Comparison of ENCODE assay signal across 10 mouse cellular contexts in genomic region chr8:54736660-54737312, GRCm38 (mm10).
A peak's percentile ranks its signal among the peaks of the same experiment; 100 is the strongest.
DNase-seq lines count a peak whose midpoint lies in the region; ATAC-seq and TF ChIP-seq lines count a peak whose summit lies in the region.
"Had no signal": no experiment of that assay in that cellular context is flagged by ENCODE, and none has a peak within 500 bp of the region (broad histone marks: within the 10 kb centered on the region; RNA-seq: fewer than 3 reads in every experiment).

No protein-coding gene starts in this region.

- ATAC-seq in embryonic facial prominence, embryonic 11.5 days (replicated peaks; ENCODE audit: insufficient number of reproducible peaks, low FRiP score, low TSS enrichment, low read depth): no peak
- ATAC-seq in Patski: no peak
- peak; percentile 81; the same call in 1 of the 2 replicates for ATAC-seq in hindbrain, postnatal 0 days
- ATAC-seq in monocyte, adult 5-6 weeks (replicated peaks; ENCODE audit: insufficient number of reproducible peaks, low FRiP score, low TSS enrichment, poor library complexity, severe bottlenecking): no peak
- no peak for ATAC-seq in heart, embryonic 12.5 days (ENCODE audit: insufficient number of reproducible peaks, low FRiP score)

- in situ Hi-C loops in Patski (cut with MboI; ENCODE audit: low pct_unique_long_range_greater_than_20kb): no loop called here

- H3K4me1 ChIP-seq in embryonic facial prominence, embryonic 11.5 days (ENCODE audit: control insufficient read depth, insufficient read depth, low read length): no peaks in the 10 kb centered on the region
- no peaks in the 10 kb centered on the region for H3K4me1 ChIP-seq in embryonic facial prominence, embryonic 10.5 days
- H3K4me1 ChIP-seq in hindbrain, postnatal 0 days (ENCODE audit: insufficient read depth, low read length): no peaks in the 10 kb centered on the region
- no peaks in the 10 kb centered on the region for H3K4me1 ChIP-seq in heart, embryonic 12.5 days (replicated peaks)

- TF ChIP-seq CTCF in Patski (IDR thresholded peaks at IDR 0.05): peak; percentile 27
- peak; percentile 86 for TF ChIP-seq CTCF in hindbrain, postnatal 0 days (IDR thresholded peaks at IDR 0.05; ENCODE audit: low read depth)

- H3K9ac ChIP-seq in embryonic facial prominence, embryonic 11.5 days (replicated peaks; ENCODE audit: low read length): no peak overlapping the region
- no peak overlapping the region for H3K9ac ChIP-seq in hindbrain, postnatal 0 days (replicated peaks; ENCODE audit: low read length)
- H3K9ac ChIP-seq in heart, embryonic 12.5 days: no peak overlapping the region

- no peak overlapping the region for H3K27ac ChIP-seq in embryonic facial prominence, embryonic 11.5 days (replicated peaks; ENCODE audit: low read depth, low read length)
- no peak overlapping the region for H3K27ac ChIP-seq in embryonic facial prominence, embryonic 10.5 days (replicated peaks)
- H3K27ac ChIP-seq in hindbrain, postnatal 0 days: no peak overlapping the region
- no peak overlapping the region for H3K27ac ChIP-seq in heart, embryonic 12.5 days (ENCODE audit: poor library complexity, severe bottlenecking)

- POLR2A ChIA-PET in Patski (lab: Charles Lee): no interaction called here

- no peak overlapping the region for H3K4me2 ChIP-seq in embryonic facial prominence, embryonic 11.5 days (ENCODE audit: low read depth, low read length)
- no peak overlapping the region for H3K4me2 ChIP-seq in hindbrain, postnatal 0 days (ENCODE audit: low read depth, low read length)
- H3K4me2 ChIP-seq in heart, embryonic 12.5 days: no peak overlapping the region

- CTCF ChIA-PET in Patski (lab: Charles Lee): no interaction called here

- WGBS in embryonic facial prominence, embryonic 11.5 days: 61% methylated on average over 5 of the region's 5 CpGs
- 68% methylated on average over 5 of the region's 5 CpGs for WGBS in embryonic facial prominence, embryonic 10.5 days
- WGBS in hindbrain, postnatal 0 days: 62% methylated on average over 5 of the region's 5 CpGs
- WGBS in heart, embryonic 12.5 days: 53% methylated on average over 5 of the region's 5 CpGs

- no peaks in the 10 kb centered on the region for H3K36me3 ChIP-seq in embryonic facial prominence, embryonic 11.5 days (replicated peaks; ENCODE audit: control insufficient read depth, insufficient read depth, low read depth, low read length)
- no peaks in the 10 kb centered on the region for H3K36me3 ChIP-seq in embryonic facial prominence, embryonic 10.5 days (replicated peaks)
- H3K36me3 ChIP-seq in hindbrain, postnatal 0 days (ENCODE audit: insufficient read depth, low read length): no peaks in the 10 kb centered on the region
- H3K36me3 ChIP-seq in heart, embryonic 12.5 days: no peaks in the 10 kb centered on the region

- H3K27me3 ChIP-seq in embryonic facial prominence, embryonic 11.5 days (ENCODE audit: control insufficient read depth, insufficient read depth, low read length): no peaks in the 10 kb centered on the region
- no peaks in the 10 kb centered on the region for H3K27me3 ChIP-seq in embryonic facial prominence, embryonic 10.5 days (replicated peaks; ENCODE audit: low read depth, poor library complexity, severe bottlenecking)
- peaks cover 33% of the 10 kb centered on the region for H3K27me3 ChIP-seq in Patski
- no peaks in the 10 kb centered on the region for H3K27me3 ChIP-seq in hindbrain, postnatal 0 days (ENCODE audit: insufficient read depth, low read length)
- no peaks in the 10 kb centered on the region for H3K27me3 ChIP-seq in heart, embryonic 12.5 days (replicated peaks)

- peak; percentile 49 for DNase-seq in embryonic facial prominence, embryonic 11.5 days (ENCODE audit: low spot score)
- DNase-seq in embryonic facial prominence, embryonic 10.5 days (ENCODE audit: low spot score): no peak
- peak; percentile 12 to 16 for DNase-seq in left cerebral cortex, adult 18-20 months (ENCODE audit: low spot score in 2 of 2)
- no peak for DNase-seq in left cerebral cortex, adult 8-10 months (ENCODE audit: low spot score in 2 of 2)
- DNase-seq in Patski (ENCODE audit: low read depth, low spot score): no peak
- DNase-seq in hindbrain, postnatal 0 days (ENCODE audit: low spot score): peak; percentile 79
- DNase-seq: adrenal gland, adult 2 months; thymus, adult 18-20 months had no signal

- H3K4me3 ChIP-seq in embryonic facial prominence, embryonic 11.5 days (ENCODE audit: low read depth, low read length): no peak overlapping the region
- no peak overlapping the region for H3K4me3 ChIP-seq in embryonic facial prominence, embryonic 10.5 days
- no peak overlapping the region for H3K4me3 ChIP-seq in hindbrain, postnatal 0 days (ENCODE audit: low read length)
- no peak overlapping the region for H3K4me3 ChIP-seq in heart, embryonic 12.5 days

- no peaks in the 10 kb centered on the region for H3K9me3 ChIP-seq in embryonic facial prominence, embryonic 11.5 days (replicated peaks; ENCODE audit: control insufficient read depth, low read length)
- no peaks in the 10 kb centered on the region for H3K9me3 ChIP-seq in embryonic facial prominence, embryonic 10.5 days
- no peaks in the 10 kb centered on the region for H3K9me3 ChIP-seq in hindbrain, postnatal 0 days (ENCODE audit: low read length)
- no peaks in the 10 kb centered on the region for H3K9me3 ChIP-seq in heart, embryonic 12.5 days (replicated peaks)

Comparison
In these comparisons a context has a peak if more than half of its experiments do, and no peak if none do; other contexts are left out.
1. DNase-seq: peak in embryonic facial prominence, embryonic 11.5 days (single experiment), left cerebral cortex, adult 18-20 months (2 of 2) and hindbrain, postnatal 0 days (single experiment); none in embryonic facial prominence, embryonic 10.5 days (single experiment), left cerebral cortex, adult 8-10 months (0 of 2) and Patski (single experiment).